Mouse (Mus musculus): ENCODE measurements at regions not wholly inside any gene's neighbourhood (a gene's known extent, or its start where the extent isn't known, plus 50 kb on each side); places are given as distances from the start of the nearest gene placed in this dataset.

DNA sequence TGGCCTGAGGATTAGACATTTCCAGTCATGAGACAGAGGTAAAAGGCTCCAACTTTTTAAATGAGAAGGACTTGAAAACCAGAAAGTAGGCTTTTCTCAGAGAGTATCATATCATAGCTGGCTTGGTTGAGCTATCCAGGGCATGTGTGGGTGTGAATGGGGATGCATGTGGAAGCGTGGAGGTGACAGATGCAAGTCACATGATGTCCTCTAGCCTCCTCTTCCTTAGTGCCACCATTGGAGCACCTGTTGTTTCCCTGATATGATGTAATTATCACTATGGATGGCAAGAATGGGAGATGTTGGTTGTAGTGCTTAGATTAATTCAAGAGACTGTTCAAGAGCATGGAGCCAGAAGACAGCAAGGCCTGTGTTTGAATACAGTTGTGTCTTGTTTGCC is 510.0 kb downstream of the Ccdc171 start:
- no peak for DNase-seq (ENCODE audit: low spot score)

DNA sequence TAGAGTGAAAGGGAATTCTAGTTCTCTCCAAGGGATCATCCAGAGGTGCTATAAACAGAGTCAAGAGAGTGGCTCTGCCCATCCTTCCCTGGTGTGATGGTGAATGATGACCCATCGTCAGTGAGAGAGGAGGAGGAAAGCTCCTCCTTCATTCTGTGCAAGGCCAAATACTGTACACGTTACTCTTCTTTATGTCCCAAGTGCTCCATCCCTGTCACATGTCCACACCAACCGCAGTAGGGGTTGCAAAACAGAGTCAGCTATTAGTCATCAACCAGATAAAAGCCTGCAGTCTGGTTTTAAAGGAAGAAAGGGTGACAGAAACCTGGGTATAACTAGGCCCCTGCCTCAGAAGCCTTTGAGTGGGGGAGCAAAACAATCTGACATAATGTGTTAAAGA is 512.2 kb downstream of the Ccdc171 start:
- no peak for DNase-seq (ENCODE audit: low spot score)

DNA sequence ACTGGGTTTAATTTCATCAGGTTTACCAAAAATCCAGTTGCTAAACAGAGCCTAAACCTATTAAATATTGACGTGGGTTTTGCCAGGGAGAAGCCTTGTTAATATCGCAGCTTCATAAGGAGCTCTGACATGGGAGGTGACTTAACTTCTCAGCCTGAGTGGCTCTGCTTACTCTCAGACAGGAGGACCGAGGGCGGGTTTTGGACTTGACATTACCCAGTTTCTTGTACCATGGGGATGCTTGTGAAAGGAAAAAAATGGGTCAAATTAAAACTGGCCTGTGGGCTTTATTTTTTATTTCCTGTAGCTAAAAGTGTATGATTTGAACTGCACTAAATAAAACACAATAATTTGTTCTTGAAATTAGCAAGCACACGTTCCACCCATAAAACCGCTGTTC is 524.9 kb downstream of the Ccdc171 start:
- no peak for DNase-seq (ENCODE audit: low spot score)

DNA sequence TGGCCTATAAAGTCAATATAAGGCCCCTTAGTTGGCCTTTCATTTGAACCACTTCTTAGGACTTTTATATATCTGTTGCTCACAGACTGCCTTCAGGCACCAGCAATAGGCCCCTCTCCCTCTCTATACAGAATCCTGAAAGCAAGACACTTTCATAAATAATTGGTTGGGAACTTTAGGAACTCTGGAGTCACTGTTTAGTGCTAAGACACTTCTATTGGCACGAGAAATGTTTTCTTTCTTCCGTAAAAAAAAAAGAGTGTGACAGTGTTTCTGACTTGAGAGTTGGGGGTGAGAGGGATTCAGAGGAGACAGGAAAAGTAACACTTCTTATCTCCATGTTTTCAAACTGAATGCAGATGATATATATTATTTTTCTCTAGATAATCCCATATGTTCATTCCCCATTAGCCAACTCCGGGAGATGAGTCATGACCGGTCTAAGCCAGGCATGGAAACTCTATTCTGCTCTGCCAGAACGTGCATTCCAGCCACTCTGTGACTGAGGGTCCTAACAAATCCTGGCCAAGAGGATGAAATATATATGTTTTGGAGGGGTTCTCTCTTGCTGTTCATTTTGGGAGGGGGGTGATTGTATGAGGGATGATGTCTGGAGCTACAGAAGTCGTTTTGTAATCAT is 531.6 kb downstream of the Ccdc171 start:
- no peak for DNase-seq (ENCODE audit: low spot score)

DNA sequence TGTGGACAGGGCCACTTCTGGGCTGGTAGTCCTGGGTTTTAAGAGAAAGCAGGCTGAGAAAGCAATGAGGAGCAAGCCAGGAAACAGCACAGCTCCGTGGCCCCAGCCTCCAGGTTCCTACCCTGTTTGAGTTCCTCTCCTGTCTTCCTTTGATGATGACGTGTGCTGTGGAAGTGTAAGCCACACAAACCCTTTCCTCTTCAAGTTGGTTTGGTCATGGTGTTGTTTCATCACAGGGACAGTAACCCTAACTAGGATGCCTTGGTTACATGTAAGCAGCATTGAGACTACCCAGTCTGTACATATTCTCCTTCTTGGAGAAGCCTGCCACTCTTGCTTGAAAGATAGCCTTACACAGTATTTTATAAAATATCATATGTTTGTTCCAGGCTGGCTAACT is 534.8 kb downstream of the Ccdc171 start:
- DNase-seq (ENCODE audit: low spot score), result no peak

DNA sequence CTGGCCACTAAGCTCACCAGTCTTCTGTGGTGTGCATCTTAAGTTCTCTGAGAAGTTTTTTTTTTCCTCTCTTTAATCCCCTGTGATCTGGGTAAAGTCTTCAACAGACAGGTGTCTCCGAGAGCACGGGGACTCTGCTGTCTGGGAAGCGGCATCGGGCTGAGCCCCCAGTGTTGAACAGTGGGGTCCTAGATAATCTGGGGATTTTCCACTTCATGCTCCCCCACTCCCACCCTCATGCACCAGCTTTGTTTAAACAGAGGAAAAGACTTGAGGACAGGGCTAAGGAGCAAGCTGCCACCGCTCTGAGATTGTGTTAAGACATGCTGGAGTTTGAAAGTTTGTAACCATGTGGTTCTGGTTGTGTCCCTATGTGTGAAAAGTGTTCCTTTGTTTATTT is 538.4 kb downstream of the Ccdc171 start:
- no peak for DNase-seq (ENCODE audit: low spot score)

DNA sequence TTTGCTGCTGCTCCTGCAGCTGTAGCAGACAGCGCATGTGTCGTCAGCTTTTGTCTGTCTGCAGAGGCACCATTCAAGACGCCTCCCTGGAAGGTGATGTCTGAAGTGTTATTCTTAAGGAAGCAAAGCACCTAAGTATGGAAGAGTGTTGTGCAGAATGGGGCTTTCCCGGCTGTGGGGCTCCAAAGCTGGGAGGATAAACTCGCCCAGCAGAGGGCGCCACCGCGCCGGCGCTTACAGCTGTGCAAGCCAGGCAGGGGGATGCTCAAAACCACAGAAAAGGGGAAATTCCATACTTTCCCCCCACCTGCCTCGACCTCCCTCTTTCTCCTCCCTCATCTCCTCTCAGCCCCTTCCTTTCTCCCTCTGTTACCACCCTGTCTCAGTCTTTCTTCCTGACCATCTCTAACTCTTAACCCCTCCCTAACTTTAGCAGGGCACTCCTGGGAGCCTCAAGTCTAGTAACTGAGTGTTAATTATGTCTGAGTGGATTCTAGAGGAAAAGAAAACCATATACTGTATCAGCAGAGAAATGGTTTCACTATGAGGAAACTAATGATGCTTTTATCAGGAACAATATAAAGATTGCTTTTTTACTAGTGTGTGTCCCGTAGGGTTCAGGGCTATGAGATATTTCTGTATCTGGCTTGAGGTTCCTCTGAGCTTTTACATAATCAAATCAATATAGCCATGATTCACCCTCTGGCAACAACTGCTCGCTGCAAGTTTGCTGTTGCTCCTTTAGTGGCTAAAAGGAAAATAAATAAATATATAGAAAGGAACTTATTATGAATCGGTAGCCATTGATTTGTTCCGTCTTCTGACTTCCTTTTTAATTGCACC is 539.5 kb downstream of the Ccdc171 start:
- peak; percentile 54 for DNase-seq (ENCODE audit: low spot score)

DNA sequence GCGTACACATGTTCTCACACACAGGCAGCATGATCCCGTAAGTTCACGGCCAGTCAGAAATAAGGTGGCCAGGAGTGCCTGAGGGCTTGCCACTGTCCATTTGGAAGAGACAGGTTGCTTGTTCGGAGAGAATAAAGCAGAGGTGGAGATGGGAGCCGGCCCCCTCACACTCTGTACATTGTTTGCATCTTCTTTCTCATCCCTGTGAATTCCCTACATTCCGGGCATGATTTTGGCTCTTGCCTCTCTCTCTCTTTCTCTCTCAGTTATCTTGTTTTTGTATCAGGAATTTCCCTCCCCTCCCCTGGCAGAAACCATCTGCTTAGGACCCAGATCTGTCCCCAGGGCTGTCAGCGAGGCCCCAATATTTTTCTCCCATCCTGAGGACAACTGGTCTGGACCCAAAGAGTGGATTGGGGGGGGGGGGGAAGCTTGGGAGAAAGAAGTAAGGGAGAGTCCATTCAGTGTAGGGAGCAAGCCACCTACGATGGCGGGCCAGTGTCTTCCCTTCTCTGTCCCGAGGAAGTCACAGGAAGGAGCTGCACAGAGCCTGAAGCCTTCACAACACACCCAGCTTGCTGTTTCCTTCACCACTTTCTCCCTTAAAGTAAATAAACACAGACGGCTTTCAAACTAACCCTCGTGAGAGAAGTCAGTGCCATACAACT is 540.2 kb downstream of the Ccdc171 start:
- DNase-seq (ENCODE audit: low spot score), result no peak

DNA sequence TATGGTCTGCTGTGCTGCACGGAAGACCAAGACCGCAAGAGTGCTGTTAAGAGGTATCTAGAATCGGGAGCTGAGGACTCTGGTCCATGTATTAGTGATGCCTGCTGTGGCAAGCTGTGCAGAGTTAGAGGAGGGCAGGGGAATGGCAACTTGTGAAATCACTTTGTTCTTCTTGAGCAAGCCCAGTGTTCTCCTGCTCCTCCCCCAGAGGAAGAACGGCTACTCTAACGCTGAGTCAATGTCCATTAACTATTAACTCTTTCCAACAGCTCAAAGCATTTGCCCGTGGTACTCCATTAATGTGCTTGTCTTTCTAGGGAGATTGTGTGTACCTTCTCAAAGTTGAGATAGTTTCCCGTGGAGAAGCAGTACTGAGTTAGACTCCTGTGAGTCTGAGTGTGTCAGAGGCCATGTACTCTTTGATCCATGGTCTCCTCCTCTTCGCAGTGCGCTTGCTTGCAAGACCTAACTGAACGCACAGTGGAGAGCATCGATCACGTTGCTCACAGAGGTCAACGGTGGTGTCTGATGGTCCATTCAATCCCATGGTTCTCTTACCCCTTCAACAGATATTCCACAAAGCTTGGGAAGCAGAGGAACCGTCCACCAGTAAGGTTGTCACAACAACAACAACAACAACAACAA is 542.7 kb downstream of the Ccdc171 start:
- no peak for DNase-seq (ENCODE audit: low spot score)

DNA sequence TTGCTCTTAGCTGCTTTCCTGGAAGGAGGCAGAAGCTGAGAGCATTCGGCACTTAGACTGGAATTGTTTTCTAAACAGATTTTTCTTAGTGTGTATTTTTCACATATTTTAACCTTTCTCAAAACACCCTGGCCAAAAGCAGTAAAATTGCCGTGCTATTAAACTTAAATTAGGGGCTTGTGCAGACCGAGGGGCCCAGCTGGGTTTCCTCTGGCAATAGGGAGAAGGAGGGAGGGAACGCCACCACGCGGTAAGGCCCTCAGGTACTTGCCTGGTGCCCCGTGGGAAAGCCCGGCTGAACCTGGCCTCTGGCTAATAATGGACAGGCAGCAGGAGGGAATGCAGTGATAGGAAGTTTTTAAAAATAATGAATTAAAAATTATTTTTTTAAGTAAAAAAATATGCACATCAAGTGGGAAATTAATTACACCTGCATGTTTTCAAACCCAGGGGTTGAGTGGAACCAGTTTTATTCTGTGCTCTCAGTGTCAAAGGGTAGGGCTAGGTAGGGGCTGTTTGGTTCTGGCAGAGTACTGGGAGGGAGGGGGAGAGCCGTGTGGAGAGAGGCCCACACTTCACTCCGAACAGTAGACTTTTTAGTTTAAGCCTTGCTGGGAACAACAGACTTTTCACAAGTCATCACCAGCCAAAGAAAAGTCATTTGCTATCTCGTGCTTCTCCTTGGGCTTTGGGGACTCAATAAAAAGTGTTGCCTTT is 543.8 kb downstream of the Ccdc171 start:
- no peak for DNase-seq (ENCODE audit: low spot score)

DNA sequence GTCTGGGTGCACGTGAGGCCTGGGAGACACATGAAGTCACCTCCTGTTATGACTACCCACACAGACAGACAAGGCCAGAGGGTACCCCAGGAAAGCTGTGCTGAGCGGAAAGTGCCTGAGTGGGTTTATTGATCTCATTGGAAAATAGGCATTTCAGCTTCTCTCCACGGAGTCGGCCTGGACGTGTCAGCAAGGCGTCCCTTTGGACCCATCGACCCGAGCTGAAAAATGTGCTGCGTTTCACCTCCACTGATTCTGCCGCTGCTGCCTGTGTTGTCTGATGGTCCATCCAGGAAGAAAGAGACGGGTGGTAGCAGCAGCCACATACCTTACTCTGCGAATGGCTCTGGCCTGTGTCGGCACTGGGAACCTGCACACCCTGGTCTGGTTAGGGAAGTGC is 544.3 kb downstream of the Ccdc171 start:
- DNase-seq (ENCODE audit: low spot score), result no peak

DNA sequence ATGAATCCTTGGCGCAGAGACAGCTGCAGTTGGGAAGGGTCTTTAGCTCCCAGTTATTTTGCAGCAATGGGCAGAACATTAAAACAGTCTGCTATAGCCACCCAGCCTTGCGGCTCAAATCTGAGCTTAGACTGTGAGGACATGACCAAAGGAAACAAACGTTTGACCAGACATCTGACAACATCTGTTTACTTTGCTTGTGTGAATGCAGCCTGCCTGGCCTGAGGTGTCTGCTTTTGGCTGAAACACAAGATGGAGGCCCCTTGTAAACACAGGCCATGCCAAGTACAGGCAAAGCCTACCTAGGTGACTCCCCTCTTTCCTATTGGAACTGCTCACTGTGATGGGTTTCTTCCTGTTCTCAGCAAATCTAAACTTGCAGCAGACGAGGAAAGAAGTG is 544.7 kb downstream of the Ccdc171 start:
- no peak for DNase-seq (ENCODE audit: low spot score)

DNA sequence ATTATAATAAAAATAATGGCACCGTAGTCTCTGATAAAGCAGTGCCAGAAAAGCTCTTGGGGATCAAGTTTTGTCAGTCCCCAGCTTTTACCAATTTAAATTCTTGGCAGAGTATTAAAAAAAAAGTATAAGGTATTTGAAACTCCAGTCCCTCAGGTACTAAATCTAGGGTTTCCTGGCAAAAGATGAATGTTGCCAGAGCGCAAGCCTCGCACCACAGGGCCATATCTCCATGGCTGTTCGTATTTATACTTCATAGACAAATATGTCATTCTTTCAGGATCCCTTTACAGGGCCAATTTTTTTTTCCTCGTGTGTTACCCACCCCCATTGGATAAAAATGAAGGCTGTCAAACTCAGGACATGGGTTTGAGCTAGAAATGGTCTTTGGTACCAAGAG is 546.8 kb downstream of the Ccdc171 start:
- no peak for DNase-seq (ENCODE audit: low spot score)

DNA sequence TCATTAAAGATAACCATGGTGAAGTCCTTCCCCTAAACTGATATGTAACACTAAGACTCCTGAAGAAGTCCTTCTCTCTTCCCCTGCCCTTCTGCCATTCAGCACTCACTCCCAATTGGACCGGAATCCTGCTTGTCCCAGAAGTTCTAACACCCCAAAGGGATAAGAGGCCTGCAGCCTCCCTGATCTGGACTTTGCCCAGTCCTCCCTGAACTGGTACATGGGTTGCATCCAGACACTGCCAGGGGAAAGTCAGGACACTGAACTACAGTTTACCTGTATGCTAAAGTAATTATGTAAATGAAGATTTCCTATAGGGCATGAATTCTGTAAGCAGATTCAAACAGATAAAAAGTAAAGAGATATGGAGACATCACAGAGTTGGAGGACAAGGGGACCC is 551.2 kb downstream of the Ccdc171 start:
- DNase-seq (ENCODE audit: low spot score), result no peak

DNA sequence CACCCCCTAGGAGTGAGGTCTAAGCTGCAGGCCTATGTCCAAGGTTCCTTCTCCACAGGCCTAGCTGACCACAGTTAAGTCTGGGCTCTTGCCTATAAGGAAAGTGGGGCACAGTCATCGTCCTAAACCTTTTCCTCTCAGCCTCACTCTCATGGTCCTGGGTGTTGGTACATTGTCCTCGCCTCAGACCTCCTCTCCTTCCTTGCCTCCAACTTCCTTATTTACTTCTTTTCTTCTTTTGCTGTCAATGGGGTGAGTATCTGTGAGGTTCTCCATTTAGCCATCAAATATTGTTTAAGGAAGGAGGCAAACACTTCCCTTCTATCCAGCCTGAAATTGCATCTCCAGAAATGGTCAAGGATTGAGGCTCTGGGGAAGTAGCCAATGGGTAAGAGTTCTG is 554.2 kb downstream of the Ccdc171 start:
- no peak for DNase-seq (ENCODE audit: low spot score)

DNA sequence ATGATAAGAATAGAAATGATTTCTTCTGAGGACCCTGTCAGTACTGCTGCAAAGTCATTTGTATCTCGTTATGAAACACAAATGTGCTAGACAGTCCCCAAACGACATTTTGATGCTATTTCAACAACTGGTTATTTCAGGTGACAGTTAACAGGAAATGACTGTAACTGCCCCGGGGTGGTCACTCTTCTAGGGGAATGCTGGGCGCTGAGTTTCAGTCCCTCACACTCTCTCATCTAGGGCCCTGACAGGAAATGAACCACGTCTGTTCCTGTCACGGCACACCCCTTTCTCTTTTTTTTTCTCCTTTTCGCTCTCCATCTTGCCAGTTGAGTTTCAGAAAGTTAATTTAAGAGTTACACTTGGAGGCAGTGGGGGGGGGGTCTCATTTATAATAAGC is 556.2 kb downstream of the Ccdc171 start:
- DNase-seq (ENCODE audit: low spot score), result no peak

DNA sequence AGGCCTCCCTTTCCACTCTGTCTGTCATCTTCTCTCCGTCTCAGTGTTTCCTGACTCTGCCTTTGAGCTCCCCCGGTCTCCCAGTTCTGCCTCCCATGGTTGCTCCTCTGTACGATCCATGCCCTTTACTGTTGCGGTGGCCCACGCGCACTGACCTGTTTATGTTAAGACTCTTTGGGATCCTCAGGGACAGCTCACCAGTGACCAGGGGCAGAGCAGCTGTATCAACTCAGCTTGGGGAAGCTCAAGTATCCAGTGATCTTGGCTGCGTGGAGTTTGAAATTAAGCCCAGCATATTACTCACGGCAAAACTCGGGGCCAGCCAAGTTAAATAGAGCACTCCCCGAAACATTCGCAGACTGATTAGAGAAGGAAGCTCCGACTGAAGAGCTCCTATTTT is 562.8 kb downstream of the Ccdc171 start:
- DNase-seq (ENCODE audit: low spot score), result peak; percentile 35

DNA sequence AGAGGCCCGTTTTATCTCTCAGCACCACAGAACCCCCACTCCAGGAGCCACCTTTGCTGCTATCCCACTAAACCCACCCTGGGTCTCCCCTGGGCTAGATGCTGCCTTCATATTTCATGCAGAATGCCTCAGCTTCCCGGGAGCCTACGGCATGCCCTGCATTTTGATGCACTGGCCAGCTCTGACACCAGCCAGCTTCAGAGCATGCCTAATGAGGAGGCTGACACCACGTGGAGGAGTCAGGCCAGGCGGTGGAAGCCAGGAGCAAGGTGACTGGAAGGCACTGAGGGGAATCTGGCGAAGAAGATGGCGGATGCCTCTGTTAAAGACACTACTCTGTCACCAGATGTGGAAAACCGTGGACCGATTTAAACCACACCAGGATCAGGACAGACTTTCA is 567.2 kb downstream of the Ccdc171 start:
- DNase-seq (ENCODE audit: low spot score), result no peak

DNA sequence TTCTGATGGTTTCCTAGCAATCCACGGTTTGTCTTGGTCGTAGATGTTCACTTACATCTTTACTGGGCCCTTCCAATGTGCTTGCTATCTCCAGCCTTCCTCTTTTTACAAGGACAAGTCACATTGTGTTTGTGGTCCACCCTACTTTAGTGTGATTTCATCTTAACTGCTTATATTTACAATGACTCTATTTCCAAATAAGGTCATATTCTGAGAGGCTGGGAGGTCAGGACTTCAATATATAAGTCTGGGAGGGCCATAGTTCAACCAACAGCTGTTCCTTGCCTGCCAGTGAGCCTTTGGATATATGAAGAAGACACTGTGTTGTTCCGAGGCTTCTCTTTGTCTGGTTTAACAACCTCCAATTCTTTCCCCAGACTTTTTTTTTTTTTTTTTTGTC is 569.9 kb downstream of the Ccdc171 start:
- DNase-seq (ENCODE audit: low spot score), result no peak

DNA sequence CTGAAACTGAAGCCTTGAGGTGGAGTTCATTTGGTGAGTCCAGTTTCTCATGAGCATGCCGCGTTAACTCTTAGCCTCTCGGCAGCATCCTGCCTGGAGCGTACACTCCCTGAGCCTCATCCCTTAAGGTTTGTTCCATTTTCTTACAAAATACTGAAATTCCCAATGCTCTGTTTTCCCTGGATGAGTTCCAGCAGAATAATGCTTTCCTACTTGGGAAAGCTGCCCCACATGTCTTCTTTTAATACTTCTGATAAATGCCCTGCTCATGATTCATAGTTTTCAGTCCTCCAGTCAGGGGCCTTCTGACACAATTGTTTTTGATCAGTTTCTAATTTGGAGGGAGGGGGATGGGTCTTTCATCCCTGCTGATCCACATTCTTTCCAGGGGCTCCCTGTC is 570.7 kb downstream of the Ccdc171 start:
- no peak for DNase-seq (ENCODE audit: low spot score)

DNA sequence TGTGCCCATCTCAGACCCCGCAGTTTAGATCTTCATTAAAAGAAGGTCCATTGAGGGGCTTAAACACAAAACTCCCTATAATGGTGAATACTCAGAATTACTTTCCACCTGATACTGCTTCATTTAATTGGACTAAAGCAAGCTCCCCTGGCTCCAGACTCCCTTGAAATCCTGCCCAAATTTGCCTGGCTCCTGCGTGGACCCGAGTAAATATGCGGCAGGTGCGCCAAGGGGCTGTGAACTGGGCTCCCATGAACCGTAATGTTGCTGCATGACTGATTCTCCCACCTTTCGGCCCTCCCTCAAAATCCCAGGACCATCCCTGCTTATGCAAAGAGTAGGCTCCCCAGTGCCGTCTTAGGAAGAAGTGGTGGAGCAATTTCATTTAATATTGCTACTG is 573.7 kb downstream of the Ccdc171 start:
- DNase-seq (ENCODE audit: low spot score), result no peak

DNA sequence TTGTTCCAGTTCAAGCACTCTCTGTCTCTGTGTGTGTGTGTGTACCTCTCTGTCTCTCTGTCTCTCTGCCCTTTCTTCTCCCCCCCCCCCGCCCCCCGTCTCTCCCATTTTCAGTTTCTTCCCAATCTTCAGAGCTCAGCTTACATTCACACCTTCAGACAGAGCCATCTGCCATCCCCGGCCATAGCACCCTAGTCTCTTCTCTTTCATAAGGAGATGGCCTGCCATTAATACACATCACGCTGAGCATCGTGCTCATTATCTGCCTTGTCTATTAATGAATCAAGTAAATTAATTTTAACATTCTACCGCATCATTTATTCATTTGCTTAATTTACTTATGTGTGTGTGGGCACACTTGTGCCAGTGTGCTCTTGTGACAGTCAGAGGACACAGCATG is 573.2 kb downstream of the Bnc2 start:
- DNase-seq (ENCODE audit: low spot score), result no peak
